Mouse (Mus musculus) liver, embryonic 14.5 days (tissue): ENCODE results near the gene Slc24a2. TPM values are rescaled to one million over a fixed set of nuclear protein-coding genes. Genes with fewer than 3 reads are reported as not detected.
A peak's percentile ranks its signal among the peaks of the same experiment; 100 is the strongest.

Experiments
- ATAC-seq: fragments of 200-750 bp; cut with Nextera tagmentation; 2 replicates; pipeline ENCODE4 v1.8.0; 2017; ENCODE audit warnings: moderate number of reproducible peaks, mild to moderate bottlenecking, moderate library complexity; ENCODE audit not compliant: insufficient read depth
- DNase-seq, 3 experiments: peaks; one replicate each; pipeline ENCODE4 v3.0.0-alpha.2; 2012 to 2013; ENCODE audit warnings: low read depth in 3 of 3, low spot score in 3 of 3
- H3K27ac ChIP-seq: fragments of 300-500 bp; sonication (generic); 2 replicates; pipeline ENCODE4 v1.5.1; 2014; ENCODE audit warnings: moderate library complexity, mild to moderate bottlenecking, control low read depth, inconsistent platforms
- H3K27me3 ChIP-seq: fragments of 300-500 bp; sonication (generic); 2 replicates; pipeline ENCODE4 v1.6.1; 2014; ENCODE audit warnings: mild to moderate bottlenecking, low read length, moderate library complexity; ENCODE audit not compliant: control insufficient read depth, insufficient read depth
- H3K36me3 ChIP-seq: fragments of 300-500 bp; sonication (generic); replicated peaks from 2 replicates; pipeline ENCODE4 v1.6.1; 2014; ENCODE audit warnings: low read depth; ENCODE audit not compliant: control insufficient read depth, insufficient read depth
- H3K4me1 ChIP-seq, 2 experiments: fragments of 200-500 bp in 1 of 2; fragments of 300-500 bp in 1 of 2; sonication (generic) in 1 of 2; replicated peaks; 2 replicates each; pipeline ENCODE4 v1.6.1; 2012 to 2014; ENCODE audit warnings: antibody characterized with exemption in 1 of 2, inconsistent platforms in 1 of 2, low read length in 1 of 2; ENCODE audit not compliant: control insufficient read depth in 2 of 2, insufficient read depth in 2 of 2
- H3K4me2 ChIP-seq: fragments of 300-500 bp; sonication (generic); 2 replicates; pipeline ENCODE4 v1.6.1; 2014; ENCODE audit warnings: low read depth, mild to moderate bottlenecking, control low read depth, moderate library complexity
- H3K4me3 ChIP-seq, 2 experiments: fragments of 200-500 bp in 1 of 2; fragments of 300-500 bp in 1 of 2; sonication (generic) in 1 of 2; 2 replicates each; pipeline ENCODE4 v1.5.1; 2012 to 2014; ENCODE audit warnings: low read depth in 2 of 2, low read length in 2 of 2, mild to moderate bottlenecking in 2 of 2, control low read depth in 1 of 2, inconsistent platforms in 1 of 2, moderate library complexity in 1 of 2; ENCODE audit not compliant: insufficient read depth in 1 of 2
- H3K9ac ChIP-seq: fragments of 300-500 bp; sonication (generic); replicated peaks from 2 replicates; pipeline ENCODE4 v1.6.1; 2014; ENCODE audit warnings: mild to moderate bottlenecking, control low read depth, moderate library complexity
- H3K9me3 ChIP-seq: fragments of 300-500 bp; sonication (generic); 2 replicates; pipeline ENCODE4 v1.6.1; 2016; ENCODE audit warnings: low read length, mixed read lengths; ENCODE audit not compliant: control insufficient read depth
- CTCF ChIP-seq: IDR thresholded peaks from 2 replicates; pipeline ENCODE4 v1.5.1; 2016; ENCODE audit warnings: antibody characterized with exemption, low read depth, control low read depth
- EP300 ChIP-seq: IDR thresholded peaks from 2 replicates; pipeline ENCODE4 v1.6.1; 2016; ENCODE audit warnings: antibody characterized with exemption, low read depth
- WGBS: fragments of 180-500 bp; shearing (Covaris S2); extraction: QIAGEN DNeasy Blood & Tissue Kit; methylation state at CpG from one replicate; pipeline ENCODE4 v1.1.7; 2014; ENCODE audit not compliant: insufficient replicate concordance; 5-methylcytosine and 5-hydroxymethylcytosine counted together
- polyA plus RNA-seq, 2 experiments: library from polyadenylated mRNA; depleted of rRNA in 1 of 2; stranded (reverse) in 1 of 2; unstranded in 1 of 2; fragments of >200 nt; fragmentation: Nextera tagmentation in 1 of 2; extraction: Ambion mirVana in 1 of 2; gene quantifications; 2 replicates each; pipeline versions ENCODE4 v1.2.1 to v1.2.3; 2012 to 2014

Gene Slc24a2
- polyA plus RNA-seq, 2 experiments = 0.03 to 0.06 TPM

DNA sequence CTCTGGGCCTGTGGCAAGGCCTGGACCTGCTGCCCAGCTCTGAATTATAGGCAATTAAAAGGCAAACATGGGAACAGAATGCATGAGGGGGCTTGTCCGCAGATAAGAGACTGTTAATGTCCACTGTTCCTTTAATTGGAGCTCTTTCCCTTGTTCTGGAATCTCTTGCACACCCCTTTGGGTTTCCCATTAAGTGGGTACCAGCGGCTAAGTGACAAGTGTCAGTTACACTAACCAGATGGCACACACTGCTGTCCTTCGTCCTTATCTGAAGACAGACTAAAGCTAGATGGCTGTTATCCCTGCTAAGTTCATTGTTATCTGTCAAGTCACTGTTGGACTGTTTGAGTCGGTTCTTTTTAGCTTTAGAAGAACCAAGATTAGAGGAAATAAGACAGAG lies 274.8 kb downstream of the Slc24a2 start:
- Histone ChIP-seq H3K36me3 (no peaks in the 10 kb centered on the region), H3K9me3 (no peaks in the 10 kb centered on the region), H3K4me3 (no peak overlapping the region), H3K27ac (no peak overlapping the region), H3K4me1 (peaks cover 0 to 2% of the 10 kb centered on the region in 2 experiments; a peak in 1 of 4 replicates), H3K27me3 (no peaks in the 10 kb centered on the region), H3K4me2 (no peak overlapping the region), H3K9ac (no peak overlapping the region)
- ATAC-seq (no peak), DNase-seq (no peak)
- 28% methylated on average over 4 of the region's 4 CpGs for WGBS
- TF ChIP-seq CTCF (no peak), EP300 (no peak)

DNA sequence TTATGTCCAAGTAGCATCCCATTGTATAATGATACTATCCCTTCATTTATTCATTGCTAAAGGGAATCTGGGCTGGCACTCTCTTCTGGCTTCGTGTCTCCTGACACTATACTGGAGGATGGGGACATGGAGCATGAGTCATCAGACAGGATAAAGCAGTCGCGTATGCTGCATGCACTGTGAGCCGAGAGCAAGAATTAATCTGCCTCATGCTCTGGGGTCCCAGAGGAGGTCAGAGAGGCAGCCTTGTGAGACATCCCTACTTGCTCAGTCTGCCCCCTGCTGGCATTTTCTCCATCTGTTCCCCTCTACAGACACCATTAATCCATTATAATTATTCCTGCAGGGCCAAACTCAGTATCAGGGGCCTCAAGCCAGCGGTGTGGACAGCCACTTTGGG lies 276.8 kb downstream of the Slc24a2 start:
- no peak overlapping the region for H3K4me2 ChIP-seq
- H3K4me3 ChIP-seq = no peak overlapping the region
- DNase-seq (no peak), ATAC-seq (no peak)
- no peak overlapping the region for H3K27ac ChIP-seq
- no peaks in the 10 kb centered on the region for H3K27me3 ChIP-seq
- peaks cover 0 to 2% of the 10 kb centered on the region in 2 experiments; a peak in 1 of 4 replicates for H3K4me1 ChIP-seq
- TF ChIP-seq EP300 (no peak), CTCF (0 out of 2 replicates have a peak, but pooled peaks have one; percentile 22)
- no peak overlapping the region for H3K9ac ChIP-seq
- 50% methylated on average over 5 of the region's 5 CpGs for WGBS
- H3K36me3 ChIP-seq = no peaks in the 10 kb centered on the region
- no peaks in the 10 kb centered on the region for H3K9me3 ChIP-seq

DNA sequence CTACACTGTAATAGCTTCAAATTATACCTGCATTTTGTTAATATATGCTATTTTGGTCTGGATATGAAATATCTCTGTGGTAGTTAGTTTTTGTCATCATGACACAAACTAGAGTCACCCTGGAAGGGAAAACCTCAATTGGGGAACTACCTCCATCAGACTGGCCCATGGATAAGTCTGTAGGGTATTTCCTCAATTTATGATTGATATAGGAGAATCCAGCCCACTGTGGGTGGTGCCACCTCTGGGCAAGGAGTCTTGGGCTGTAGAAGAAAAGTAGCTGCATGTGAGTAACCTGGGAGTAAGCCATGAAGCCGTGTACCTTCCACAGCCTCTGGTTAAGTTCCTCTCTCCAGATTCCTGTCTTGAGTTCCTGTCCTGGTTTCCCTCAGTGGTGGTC lies 281.5 kb downstream of the Slc24a2 start:
- Histone ChIP-seq H3K9me3 (no peaks in the 10 kb centered on the region), H3K4me2 (no peak overlapping the region), H3K4me1 (no peaks in the 10 kb centered on the region), H3K27me3 (no peaks in the 10 kb centered on the region), H3K9ac (no peak overlapping the region), H3K36me3 (no peaks in the 10 kb centered on the region), H3K27ac (no peak overlapping the region), H3K4me3 (no peak overlapping the region)
- TF ChIP-seq CTCF (no peak), EP300 (no peak)
- DNase-seq (no peak), ATAC-seq (no peak)
- WGBS = 64% methylated on average over 1 of the region's 1 CpGs

DNA sequence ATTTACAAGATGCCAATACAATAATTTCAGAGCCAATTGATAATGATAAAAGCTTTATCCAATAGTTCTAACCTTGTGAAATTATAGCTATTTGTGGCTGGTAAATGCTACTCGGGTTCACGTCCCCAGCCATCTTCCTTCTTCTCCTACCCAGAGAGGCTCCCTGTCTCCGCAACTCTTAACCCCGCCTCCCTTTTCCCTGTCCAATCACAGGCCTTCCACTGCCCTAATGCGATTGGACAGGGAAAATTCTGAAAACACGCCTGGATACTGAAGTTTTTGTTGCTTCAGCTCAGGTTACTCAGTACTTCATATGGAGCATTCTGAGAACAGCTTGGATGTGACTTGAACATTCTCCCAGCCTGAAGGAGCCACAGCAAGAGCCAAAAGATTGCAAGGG lies 287.0 kb downstream of the Slc24a2 start:
- ATAC-seq (no peak), DNase-seq (no peak)
- 42% methylated on average over 6 of the region's 6 CpGs for WGBS
- H3K9ac ChIP-seq = no peak overlapping the region
- H3K4me3 ChIP-seq = no peak overlapping the region
- no peak overlapping the region for H3K4me2 ChIP-seq
- H3K27ac ChIP-seq = no peak overlapping the region
- no peaks in the 10 kb centered on the region for H3K9me3 ChIP-seq
- H3K4me1 ChIP-seq = no peaks in the 10 kb centered on the region
- H3K36me3 ChIP-seq = no peaks in the 10 kb centered on the region
- no peaks in the 10 kb centered on the region for H3K27me3 ChIP-seq
- no peak for TF ChIP-seq EP300
- TF ChIP-seq CTCF = no peak

DNA sequence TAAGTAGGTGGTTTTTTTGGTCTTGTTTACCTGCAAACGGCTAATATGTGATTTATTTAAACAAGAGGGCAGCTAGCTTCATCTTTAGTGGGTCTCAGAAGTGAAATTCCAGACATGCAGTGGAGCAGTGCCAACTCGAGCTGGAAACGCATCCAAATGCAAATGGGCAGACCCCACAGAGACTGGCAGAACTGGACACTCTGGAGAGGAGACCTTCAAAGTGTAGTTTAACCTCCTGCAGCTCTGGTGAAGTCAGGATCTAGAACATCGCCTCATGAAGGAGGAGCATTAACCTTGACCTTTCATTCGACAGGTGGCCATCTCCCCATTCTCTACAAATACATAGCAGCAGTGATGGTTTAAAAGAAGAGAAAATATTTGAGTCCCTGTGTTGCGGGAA lies 287.6 kb downstream of the Slc24a2 start:
- Histone ChIP-seq H3K9ac (no peak overlapping the region), H3K4me1 (no peaks in the 10 kb centered on the region), H3K9me3 (no peaks in the 10 kb centered on the region), H3K27me3 (no peaks in the 10 kb centered on the region), H3K36me3 (no peaks in the 10 kb centered on the region), H3K4me3 (no peak overlapping the region), H3K4me2 (no peak overlapping the region), H3K27ac (no peak overlapping the region)
- DNase-seq (no peak), ATAC-seq (no peak)
- 66% methylated on average over 6 of the region's 6 CpGs for WGBS
- TF ChIP-seq CTCF (no peak), EP300 (no peak)
